Mouse (Mus musculus) gastrocnemius, adult 18-20 months (tissue): Measurements from ENCODE around the gene Ankrd13c. TPM values are rescaled to one million over a fixed set of nuclear protein-coding genes. Genes with fewer than 3 reads are reported as not detected.
A peak's percentile ranks its signal among the peaks of the same experiment; 100 is the strongest.

Source experiments
- DNase-seq: peaks from one replicate; pipeline ENCODE4 v3.0.0; 2021; ENCODE audit warnings: low spot score
- total RNA-seq, 2 experiments: library from RNA; stranded (reverse); gene quantifications; 2 replicates each; pipeline ENCODE4 v1.2.3; 2021

The Ankrd13c gene
- total RNA-seq, 2 experiments from 2014 or later = 23.3 to 24.5 TPM

DNA sequence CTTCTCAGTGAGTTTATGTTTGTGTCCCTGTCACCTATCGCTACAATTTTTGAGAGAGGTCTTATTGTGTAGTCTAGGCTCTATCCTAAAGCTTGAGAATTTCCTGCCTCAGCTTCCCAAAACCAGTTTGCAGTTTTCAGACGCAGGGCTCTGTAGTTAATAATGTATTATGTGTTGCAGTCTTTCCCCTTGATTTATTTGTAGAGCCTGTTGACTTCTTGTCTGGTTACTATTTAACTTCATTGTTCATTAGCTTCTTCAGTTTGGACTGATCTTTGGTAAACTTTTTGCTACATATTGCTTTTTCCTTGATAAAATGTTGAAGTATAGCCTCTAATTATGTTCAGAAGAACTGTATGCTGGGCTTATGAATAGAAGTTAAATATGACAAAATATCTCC lies 5.7 kb downstream of the Ankrd13c start:
- DNase-seq = no peak

GRCm38 (mm10) chr3:157955466-157955865 lies 8.4 kb downstream of the Ankrd13c start:
- DNase-seq = no peak

- no peak for DNase-seq
Measured at GRCm38 (mm10) chr3:157956201-157956600, 9.2 kb downstream of the Ankrd13c start.

DNA sequence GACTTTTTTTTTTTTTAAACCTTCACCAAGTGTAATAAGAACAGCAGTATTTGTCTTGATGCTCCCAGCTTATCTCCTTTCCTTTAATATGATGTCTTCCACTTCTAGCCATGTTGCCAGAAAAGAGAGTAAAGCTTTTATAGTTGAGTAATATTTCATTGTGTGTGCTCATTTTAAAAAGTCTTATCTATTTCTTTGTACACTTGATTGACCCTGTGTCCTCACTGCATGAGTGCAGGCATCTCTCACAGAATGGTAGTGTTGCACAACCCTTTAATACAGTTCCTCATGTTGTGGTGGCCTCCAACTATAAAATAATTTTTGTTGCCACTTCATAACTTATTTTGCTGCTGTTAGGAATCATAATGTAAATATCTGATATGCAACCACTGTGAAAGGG lies 10.3 kb downstream of the Ankrd13c start:
- DNase-seq = no peak

DNA sequence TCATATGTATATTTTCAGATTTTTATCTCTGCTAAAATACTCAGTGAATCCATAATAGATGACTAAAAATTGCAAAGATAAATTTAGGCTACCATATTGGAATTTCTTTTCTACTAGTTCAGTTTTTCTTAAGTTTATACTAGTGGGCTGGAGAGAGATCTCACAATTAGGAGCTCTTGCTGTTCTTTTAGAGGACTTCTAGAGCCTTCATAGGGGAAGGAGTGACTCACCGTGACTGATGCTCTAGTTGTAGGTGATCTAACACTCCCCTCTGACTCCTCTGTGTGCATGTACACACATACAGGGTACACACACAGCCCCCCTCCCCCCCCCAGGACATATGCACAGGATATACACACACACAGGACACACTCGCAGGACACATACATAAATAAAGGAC lies 24.1 kb downstream of the Ankrd13c start:
- DNase-seq = no peak

DNA sequence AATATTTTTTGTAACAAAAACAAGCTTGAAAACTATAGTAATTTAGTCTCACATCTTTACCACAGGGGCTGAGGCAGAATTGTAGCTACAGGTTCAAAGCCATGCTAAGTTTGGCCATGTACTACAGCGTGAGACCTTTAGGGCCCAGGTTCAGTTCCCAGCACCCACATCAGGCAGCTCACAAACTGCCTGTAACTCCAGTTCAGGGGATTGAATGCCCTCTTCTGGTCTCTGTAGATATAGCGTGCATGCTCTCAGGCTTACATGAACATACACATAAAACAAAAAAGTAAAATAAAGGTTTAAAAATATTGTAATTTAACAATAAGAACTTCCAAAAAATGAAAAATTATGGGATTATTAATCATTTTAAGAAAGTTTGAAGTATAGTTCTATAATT lies 26.2 kb downstream of the Ankrd13c start:
- DNase-seq = no peak

DNA sequence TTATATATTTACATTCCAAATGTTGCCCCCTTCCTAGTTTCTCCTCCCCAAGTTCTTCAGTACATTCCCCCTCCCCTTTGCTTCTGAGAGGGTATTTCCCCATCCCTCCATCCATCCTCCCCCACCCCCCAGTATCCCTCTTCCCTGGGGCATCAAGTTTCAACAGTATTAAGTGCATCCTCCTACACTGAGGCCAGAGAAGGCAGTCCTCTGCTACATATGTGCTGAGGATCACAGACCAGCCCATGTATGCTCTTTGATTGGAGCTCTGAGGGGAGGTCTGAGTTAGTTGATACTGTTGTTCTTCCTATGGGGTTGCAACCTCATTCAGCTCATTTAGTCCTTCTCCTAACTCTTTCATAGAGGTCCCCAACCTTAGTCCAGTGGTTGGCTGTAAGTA lies 32.6 kb downstream of the Ankrd13c start:
- no peak for DNase-seq

- no peak for DNase-seq
Measured at GRCm38 (mm10) chr3:157993322-157993721, 46.3 kb downstream of the Ankrd13c start.

GRCm38 (mm10) chr3:157995726-157996125 lies 48.7 kb downstream of the Ankrd13c start:
- DNase-seq = no peak

DNA sequence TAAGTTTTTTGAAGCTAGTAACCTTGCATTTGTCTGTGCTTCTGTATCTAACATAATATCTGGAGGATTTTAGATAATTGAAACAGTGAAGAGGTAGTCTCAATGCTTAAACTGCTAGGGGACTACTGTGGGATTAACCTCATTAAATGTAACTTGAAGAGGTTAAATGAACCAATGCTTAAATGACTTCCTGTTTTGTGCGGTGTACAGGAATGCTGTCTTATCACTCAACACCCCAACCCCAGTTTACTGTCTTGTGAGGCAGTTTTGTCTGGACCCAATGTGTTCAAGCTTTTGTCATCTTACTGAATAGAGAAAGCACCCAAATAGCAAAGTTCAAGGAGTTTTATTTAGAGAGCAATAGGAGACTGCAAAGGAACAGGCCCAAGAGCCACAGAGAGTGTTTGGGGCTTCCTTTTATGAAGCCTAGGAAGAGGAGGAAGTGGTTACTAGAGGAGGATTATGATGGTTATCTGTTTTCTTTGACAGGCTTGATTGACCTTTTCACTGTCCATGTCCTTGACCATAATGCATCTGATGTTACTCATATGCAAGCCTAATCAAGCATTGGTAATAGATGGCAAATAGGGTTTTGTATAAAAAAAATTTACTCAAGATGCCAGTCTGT lies 51.8 kb downstream of the Ankrd13c start:
- DNase-seq = no peak

DNA sequence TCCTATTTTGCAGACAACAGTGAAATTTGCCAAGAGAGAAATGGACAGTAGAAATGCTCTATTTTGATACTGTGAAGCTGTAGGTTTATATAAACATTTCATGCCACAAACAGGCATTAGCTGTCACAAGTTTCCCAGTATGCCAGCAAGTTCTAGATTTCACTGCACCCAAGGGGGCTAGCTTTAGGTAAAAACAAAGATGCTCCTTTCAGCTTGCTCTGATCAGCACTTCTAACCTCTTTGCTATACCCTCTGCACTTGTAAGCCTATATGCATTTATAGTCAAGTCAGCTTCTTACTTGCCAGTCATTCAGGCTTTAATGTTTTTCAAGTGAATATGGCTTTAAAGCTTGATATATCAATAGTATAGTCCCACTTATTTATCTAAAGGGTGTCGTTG lies 61.6 kb downstream of the Ankrd13c start:
- DNase-seq = no peak

DNA sequence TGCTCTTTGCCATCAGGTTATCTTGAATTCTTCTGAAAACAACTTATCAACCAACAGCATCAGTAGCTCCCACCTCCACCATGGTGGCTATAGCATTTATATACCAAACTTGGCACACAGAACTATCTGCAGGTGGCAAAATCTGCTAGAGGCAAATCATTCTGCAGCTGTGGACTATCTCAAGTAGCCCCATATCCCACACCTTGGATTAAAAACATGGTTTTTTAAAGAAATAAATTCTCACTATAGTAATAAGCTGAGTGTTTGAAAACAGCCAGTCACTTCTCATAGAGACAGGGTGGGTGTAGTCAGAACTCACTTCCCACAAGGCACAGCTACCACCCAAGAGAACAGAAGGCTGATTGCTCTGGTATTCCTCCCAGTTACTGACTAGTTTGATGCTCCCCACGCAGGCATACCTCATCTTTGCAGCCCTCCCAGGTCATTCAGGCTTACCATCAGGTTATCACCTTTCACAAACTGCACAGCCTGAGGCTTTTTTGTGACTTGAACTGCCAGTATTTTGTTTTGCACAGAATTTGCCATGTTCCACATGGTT lies 62.8 kb downstream of the Ankrd13c start:
- DNase-seq = no peak

DNA sequence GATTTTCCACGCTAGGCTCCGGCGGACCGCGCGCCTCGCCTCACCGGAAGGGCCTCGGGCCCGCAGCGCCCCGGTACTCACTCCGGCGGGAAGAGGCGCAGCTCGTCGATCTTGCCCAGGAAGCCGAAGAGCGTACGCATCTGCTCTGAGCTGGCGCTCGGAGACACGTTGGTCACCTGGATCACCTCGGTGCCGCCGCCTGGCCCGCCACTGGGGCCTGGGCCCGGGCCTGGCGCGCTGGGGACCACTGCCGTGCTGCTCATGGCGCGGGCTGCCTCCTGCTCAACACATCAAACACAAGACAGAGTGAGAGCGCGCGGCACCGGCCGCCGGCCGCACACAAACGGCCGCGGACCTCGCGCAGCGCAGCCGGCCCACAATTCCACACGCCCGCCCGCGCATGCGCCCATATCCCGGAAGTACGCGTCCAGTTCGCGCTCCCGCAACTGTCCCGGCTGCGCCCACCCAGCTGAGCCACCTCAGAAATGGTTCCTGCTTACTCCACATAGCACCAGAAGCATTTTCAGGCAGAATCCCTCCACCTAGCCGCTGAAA lies 84.4 kb downstream of the Ankrd13c start:
- DNase-seq = peak; percentile 85

- DNase-seq = no peak
Measured at GRCm38 (mm10) chr3:158032106-158032505, 85.1 kb downstream of the Ankrd13c start.

DNA sequence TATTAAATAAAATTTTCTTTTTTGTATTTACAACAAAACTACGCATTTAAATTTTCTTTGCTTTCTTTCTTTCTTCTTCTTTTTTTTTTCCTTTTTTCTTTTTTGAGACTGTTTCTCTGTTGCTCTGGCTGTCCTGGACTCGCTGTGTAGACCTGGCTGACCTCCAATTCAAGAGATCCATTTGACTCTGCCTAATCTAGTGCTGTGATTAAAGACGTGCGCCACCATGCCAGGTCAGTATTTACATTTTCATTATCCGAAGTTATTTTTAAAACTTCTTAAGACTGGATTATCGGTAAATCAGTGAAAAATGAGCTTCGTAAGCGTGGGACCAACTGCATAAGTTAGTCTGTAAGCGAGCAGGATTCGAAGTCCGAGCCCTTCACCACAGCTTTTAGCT lies 88.8 kb downstream of the Ankrd13c start:
- peak; percentile 1 for DNase-seq

DNA sequence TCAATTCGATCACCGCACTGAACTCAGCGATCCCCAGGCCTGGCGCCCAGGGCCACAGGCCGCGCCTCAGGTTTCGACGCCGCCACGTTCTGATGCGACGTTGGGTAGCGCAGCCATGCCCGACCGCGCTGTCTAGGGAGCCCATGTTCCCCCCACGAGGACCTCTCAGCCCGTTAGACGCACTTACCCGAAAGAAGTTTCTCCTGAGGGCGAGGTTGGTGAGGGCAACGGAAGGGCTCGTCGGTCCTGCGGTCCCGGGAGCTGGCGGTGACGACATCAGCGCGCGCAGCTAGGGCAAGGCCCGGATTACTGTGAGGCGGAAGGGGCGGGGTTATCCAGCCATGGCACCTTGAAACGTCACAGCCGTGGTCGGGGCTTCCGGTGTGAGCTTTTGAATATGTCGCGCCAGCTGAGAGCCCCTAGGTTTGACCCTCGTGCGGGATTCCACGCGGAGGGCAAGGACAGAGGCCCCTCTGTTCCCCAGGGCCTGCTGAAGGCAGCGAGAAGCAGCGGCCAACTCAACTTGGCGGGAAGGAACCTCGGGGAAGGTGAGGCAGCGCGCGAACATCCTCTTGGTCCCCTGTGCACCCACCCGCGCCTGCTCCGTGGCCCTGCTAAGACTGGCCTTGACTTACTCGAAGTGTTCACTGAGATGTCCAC lies 89.4 kb downstream of the Ankrd13c start, which contains the start of the genes Srsf11 and Lrrc40:
Srsf11 (minus strand) TSS at position 311 of the 660 bp plus-strand sequence.
Lrrc40 (plus strand) TSS at position 334 of the 660 bp plus-strand sequence.
- DNase-seq = peak; percentile 94

GRCm38 (mm10) chr3:158038106-158038505 lies 91.1 kb downstream of the Ankrd13c start:
- no peak for DNase-seq

- DNase-seq = no peak
Measured at GRCm38 (mm10) chr3:158040755-158041154, 93.7 kb downstream of the Ankrd13c start.

GRCm38 (mm10) chr3:158049508-158049907 lies 102.5 kb downstream of the Ankrd13c start:
- no peak for DNase-seq
